Mouse (Mus musculus) kidney, adult 9 months (tissue): ENCODE results near the gene Dio3.

Experiments
- DNase-seq: peaks from one replicate; pipeline ENCODE4 v3.0.0; 2022

Gene Dio3

GRCm38 (mm10) chr12:110278853-110279252 is at the start of gene Dio3:
Dio3 (plus strand) TSS chr12:110279068.
- peak; percentile 63 for DNase-seq

GRCm38 (mm10) chr12:110230296-110230695 is 48.6 kb upstream of the Dio3 start:
- DNase-seq: peak; percentile 50

GRCm38 (mm10) chr12:110230767-110231166 is 48.1 kb upstream of the Dio3 start:
- DNase-seq: peak; percentile 93

GRCm38 (mm10) chr12:110231709-110232600 is 46.9 kb upstream of the Dio3 start:
- peak; percentile 94 for DNase-seq

GRCm38 (mm10) chr12:110235908-110236307 is 43.0 kb upstream of the Dio3 start:
- DNase-seq: peak; percentile 64

- peak; percentile 54 for DNase-seq
Measured at GRCm38 (mm10) chr12:110237046-110237445, 41.8 kb upstream of the Dio3 start.

- DNase-seq: no peak
Measured at GRCm38 (mm10) chr12:110239358-110239757, 39.5 kb upstream of the Dio3 start.

- DNase-seq: peak; percentile 84
Measured at GRCm38 (mm10) chr12:110244581-110244980, 34.3 kb upstream of the Dio3 start.

- no peak for DNase-seq
Measured at GRCm38 (mm10) chr12:110245461-110245860, 33.4 kb upstream of the Dio3 start.

GRCm38 (mm10) chr12:110252163-110252575 is 26.7 kb upstream of the Dio3 start:
- no peak for DNase-seq

- DNase-seq: no peak
Measured at GRCm38 (mm10) chr12:110255731-110256130, 23.1 kb upstream of the Dio3 start.

GRCm38 (mm10) chr12:110256478-110257220 is 22.2 kb upstream of the Dio3 start:
- no peak for DNase-seq

GRCm38 (mm10) chr12:110268226-110268625 is 10.6 kb upstream of the Dio3 start:
- DNase-seq: no peak

GRCm38 (mm10) chr12:110269686-110270085 is 9.2 kb upstream of the Dio3 start:
- no peak for DNase-seq

GRCm38 (mm10) chr12:110276034-110276433 is 2.8 kb upstream of the Dio3 start:
- DNase-seq: peak; percentile 26

- peak; percentile 19 for DNase-seq
Measured at GRCm38 (mm10) chr12:110277259-110277964, 1.5 kb upstream of the Dio3 start.

- DNase-seq: peak; percentile 58
Measured at GRCm38 (mm10) chr12:110277965-110278307, 932 bp upstream of the Dio3 start.

- DNase-seq: no peak
Measured at GRCm38 (mm10) chr12:110280373-110280772, 1.5 kb downstream of the Dio3 start.

GRCm38 (mm10) chr12:110283792-110284191 is 4.9 kb downstream of the Dio3 start:
- no peak for DNase-seq

- no peak for DNase-seq
Measured at GRCm38 (mm10) chr12:110292816-110293215, 13.9 kb downstream of the Dio3 start.

GRCm38 (mm10) chr12:110294891-110295290 is 16.0 kb downstream of the Dio3 start:
- DNase-seq: no peak

GRCm38 (mm10) chr12:110298653-110299052 is 19.8 kb downstream of the Dio3 start:
- no peak for DNase-seq

- no peak for DNase-seq
Measured at GRCm38 (mm10) chr12:110319696-110320095, 40.8 kb downstream of the Dio3 start.
